Mouse (Mus musculus) neural tube, embryonic 12.5 days (tissue): ENCODE measurements around the gene Amigo1. TPM values are rescaled to one million over a fixed set of nuclear protein-coding genes. Genes with fewer than 3 reads are reported as not detected.
A peak's percentile ranks its signal among the peaks of the same experiment; 100 is the strongest.

Source experiments
- ATAC-seq: fragments of 200-750 bp; cut with Nextera tagmentation; 2 replicates; pipeline ENCODE4 v1.8.0; 2017; ENCODE audit warnings: low read depth, mild to moderate bottlenecking, moderate TSS enrichment, moderate library complexity; ENCODE audit not compliant: low FRiP score
- H3K27ac ChIP-seq: fragments of 300-500 bp; sonication (generic); 2 replicates; pipeline ENCODE4 v1.5.1; 2016
- H3K27me3 ChIP-seq: fragments of 300-500 bp; sonication (generic); replicated peaks from 2 replicates; pipeline ENCODE4 v1.6.1; 2016; ENCODE audit warnings: mild to moderate bottlenecking
- H3K36me3 ChIP-seq: fragments of 300-500 bp; sonication (generic); 2 replicates; pipeline ENCODE4 v1.6.1; 2016; ENCODE audit warnings: mild to moderate bottlenecking
- H3K4me1 ChIP-seq: fragments of 300-500 bp; sonication (generic); 2 replicates; pipeline ENCODE4 v1.6.1; 2016
- H3K4me2 ChIP-seq: fragments of 300-500 bp; sonication (generic); replicated peaks from 2 replicates; pipeline ENCODE4 v1.6.1; 2016; ENCODE audit warnings: mild to moderate bottlenecking
- H3K4me3 ChIP-seq: fragments of 300-500 bp; sonication (generic); 2 replicates; pipeline ENCODE4 v1.5.1; 2016
- H3K9ac ChIP-seq: fragments of 300-500 bp; sonication (generic); 2 replicates; pipeline ENCODE4 v1.6.1; 2016; ENCODE audit warnings: mild to moderate bottlenecking
- H3K9me3 ChIP-seq: fragments of 300-500 bp; sonication (generic); 2 replicates; pipeline ENCODE4 v1.6.1; 2016; ENCODE audit warnings: mild to moderate bottlenecking
- WGBS: fragments of 180-500 bp; shearing (Covaris S2); methylation state at CpG from one replicate; pipeline ENCODE4 v1.1.7; 2016; 5-methylcytosine and 5-hydroxymethylcytosine counted together
- polyA plus RNA-seq: library from polyadenylated mRNA; unstranded; fragments of >200 nt; fragmentation: Nextera tagmentation; extraction: Ambion mirVana; gene quantifications from 2 replicates; pipeline ENCODE4 v1.2.1, GENCODE M21; 2016

Amigo1 gene
- polyA plus RNA-seq, 1 experiment from 2014 or later: 20.0 TPM

GRCm38 (mm10) chr3:108203621-108204325 is 17.6 kb downstream of the Amigo1 start:
- H3K27ac ChIP-seq: no peak overlapping the region
- WGBS: 84% methylated on average over 11 of the region's 11 CpGs
- H3K4me3 ChIP-seq: no peak overlapping the region
- H3K9me3 ChIP-seq: no peaks in the 10 kb centered on the region
- no peak overlapping the region for H3K9ac ChIP-seq
- no peaks in the 10 kb centered on the region for H3K27me3 ChIP-seq
- no peak for ATAC-seq
- H3K4me2 ChIP-seq: no peak overlapping the region
- peaks cover 73% of the 10 kb centered on the region for H3K36me3 ChIP-seq
- H3K4me1 ChIP-seq: peaks cover 43% of the 10 kb centered on the region

GRCm38 (mm10) chr3:108204470-108204869 is 18.3 kb downstream of the Amigo1 start:
- WGBS: 88% methylated on average over 11 of the region's 11 CpGs
- H3K27ac ChIP-seq: no peak overlapping the region
- no peak overlapping the region for H3K4me3 ChIP-seq
- H3K27me3 ChIP-seq: no peaks in the 10 kb centered on the region
- H3K9ac ChIP-seq: no peak overlapping the region
- no peak for ATAC-seq
- H3K36me3 ChIP-seq: peaks cover 66% of the 10 kb centered on the region
- H3K9me3 ChIP-seq: no peaks in the 10 kb centered on the region
- H3K4me1 ChIP-seq: peaks cover 50% of the 10 kb centered on the region
- no peak overlapping the region for H3K4me2 ChIP-seq

- Histone ChIP-seq H3K4me3 (no peak overlapping the region), H3K36me3 (peaks cover 66% of the 10 kb centered on the region), H3K4me2 (no peak overlapping the region), H3K9me3 (no peaks in the 10 kb centered on the region), H3K9ac (no peak overlapping the region), H3K4me1 (peaks cover 44% of the 10 kb centered on the region), H3K27ac (no peak overlapping the region), H3K27me3 (no peaks in the 10 kb centered on the region)
- ATAC-seq: no peak
- WGBS: 90% methylated on average over 8 of the region's 8 CpGs
Measured at GRCm38 (mm10) chr3:108205601-108206000, 19.5 kb downstream of the Amigo1 start.

- H3K4me1 ChIP-seq: peaks cover 33% of the 10 kb centered on the region
- H3K4me3 ChIP-seq: no peak overlapping the region
- no peak for ATAC-seq
- no peaks in the 10 kb centered on the region for H3K9me3 ChIP-seq
- peaks cover 63% of the 10 kb centered on the region for H3K36me3 ChIP-seq
- no peak overlapping the region for H3K27ac ChIP-seq
- no peaks in the 10 kb centered on the region for H3K27me3 ChIP-seq
- H3K4me2 ChIP-seq: no peak overlapping the region
- no peak overlapping the region for H3K9ac ChIP-seq
- WGBS: 90% methylated on average over 15 of the region's 15 CpGs
Measured at GRCm38 (mm10) chr3:108206731-108207375, 20.7 kb downstream of the Amigo1 start.

GRCm38 (mm10) chr3:108209001-108209400 is 22.9 kb downstream of the Amigo1 start:
- Histone ChIP-seq H3K9me3 (no peaks in the 10 kb centered on the region), H3K9ac (peak overlapping the region; percentile 83), H3K27ac (no peak overlapping the region), H3K4me1 (peaks cover 22% of the 10 kb centered on the region), H3K4me3 (peak overlapping the region; percentile 65), H3K4me2 (peak overlapping the region; percentile 81), H3K36me3 (peaks cover 43% of the 10 kb centered on the region), H3K27me3 (no peaks in the 10 kb centered on the region)
- WGBS: 68% methylated on average over 3 of the region's 3 CpGs
- ATAC-seq: no peak

- H3K4me2 ChIP-seq: peak overlapping the region; percentile 81
- peak overlapping the region; percentile 65 for H3K4me3 ChIP-seq
- H3K27ac ChIP-seq: peak overlapping the region; percentile 81; the same call in 1 of the 2 replicates
- H3K36me3 ChIP-seq: peaks cover 39% of the 10 kb centered on the region
- H3K9ac ChIP-seq: peak overlapping the region; percentile 83
- peak; percentile 1 for ATAC-seq
- no peaks in the 10 kb centered on the region for H3K9me3 ChIP-seq
- H3K27me3 ChIP-seq: no peaks in the 10 kb centered on the region
- peaks cover 20% of the 10 kb centered on the region for H3K4me1 ChIP-seq
- 10% methylated on average over 8 of the region's 8 CpGs for WGBS
Measured at GRCm38 (mm10) chr3:108209536-108209935, 23.4 kb downstream of the Amigo1 start.

GRCm38 (mm10) chr3:108209946-108210770 is 24.0 kb downstream of the Amigo1 start:
- WGBS: under 1% methylated on average over 71 of the region's 72 CpGs
- Histone ChIP-seq H3K4me2 (peak overlapping the region; percentile 81), H3K4me1 (peaks cover 20% of the 10 kb centered on the region), H3K27me3 (no peaks in the 10 kb centered on the region), H3K36me3 (peaks cover 32% of the 10 kb centered on the region), H3K9ac (peak overlapping the region; percentile 83), H3K9me3 (no peaks in the 10 kb centered on the region), H3K4me3 (peak overlapping the region; percentile 65), H3K27ac (peak overlapping the region; percentile 81)
- ATAC-seq: peak; percentile 96

GRCm38 (mm10) chr3:108210771-108211139 is 24.6 kb downstream of the Amigo1 start, which contains the start of gene Atxn7l2:
TSS of gene Atxn7l2 (minus strand) at chr3:108210934.
- Histone ChIP-seq H3K4me3 (peak within 1 kb of the TSS; percentile 65), H3K9me3 (no peaks in the 10 kb centered on the region), H3K27me3 (no peaks in the 10 kb centered on the region), H3K9ac (peak within 1 kb of the TSS; percentile 83), H3K4me1 (peaks cover 20% of the 10 kb centered on the region), H3K4me2 (peak within 1 kb of the TSS; percentile 81), H3K27ac (peak within 1 kb of the TSS; percentile 81), H3K36me3 (peaks cover 26% of the 10 kb centered on the region)
- ATAC-seq: peak; percentile 90
- WGBS: under 1% methylated on average over 14 of the region's 14 CpGs

- Histone ChIP-seq H3K9me3 (no peaks in the 10 kb centered on the region), H3K4me1 (peaks cover 20% of the 10 kb centered on the region), H3K36me3 (peaks cover 15% of the 10 kb centered on the region), H3K27ac (no peak overlapping the region), H3K4me3 (no peak overlapping the region), H3K9ac (no peak overlapping the region), H3K4me2 (peak overlapping the region; percentile 81; the same call in 1 of the 2 replicates), H3K27me3 (no peaks in the 10 kb centered on the region)
- ATAC-seq: no peak
- WGBS: 81% methylated on average over 6 of the region's 6 CpGs
Measured at GRCm38 (mm10) chr3:108211845-108212244, 25.7 kb downstream of the Amigo1 start.

GRCm38 (mm10) chr3:108212406-108212805 is 26.3 kb downstream of the Amigo1 start:
- Histone ChIP-seq H3K36me3 (peaks cover 10% of the 10 kb centered on the region), H3K4me1 (peaks cover 20% of the 10 kb centered on the region), H3K9ac (no peak overlapping the region), H3K9me3 (no peaks in the 10 kb centered on the region), H3K4me2 (no peak overlapping the region), H3K4me3 (no peak overlapping the region), H3K27ac (no peak overlapping the region), H3K27me3 (no peaks in the 10 kb centered on the region)
- WGBS: 87% methylated on average over 8 of the region's 8 CpGs
- no peak for ATAC-seq

- Histone ChIP-seq H3K4me2 (no peak overlapping the region), H3K9ac (no peak overlapping the region), H3K27ac (no peak overlapping the region), H3K9me3 (no peaks in the 10 kb centered on the region), H3K4me1 (no peaks in the 10 kb centered on the region), H3K36me3 (no peaks in the 10 kb centered on the region), H3K27me3 (no peaks in the 10 kb centered on the region), H3K4me3 (no peak overlapping the region)
- WGBS: 19% methylated on average over 5 of the region's 5 CpGs
- ATAC-seq: no peak
Measured at GRCm38 (mm10) chr3:108214734-108215133, 28.6 kb downstream of the Amigo1 start.

- Histone ChIP-seq H3K9ac (no peak overlapping the region), H3K4me3 (no peak overlapping the region), H3K36me3 (no peaks in the 10 kb centered on the region), H3K27ac (no peak overlapping the region), H3K9me3 (no peaks in the 10 kb centered on the region), H3K27me3 (peaks cover 23% of the 10 kb centered on the region), H3K4me1 (no peaks in the 10 kb centered on the region), H3K4me2 (no peak overlapping the region)
- 82% methylated on average over 3 of the region's 3 CpGs for WGBS
- no peak for ATAC-seq
Measured at GRCm38 (mm10) chr3:108220661-108221060, 34.5 kb downstream of the Amigo1 start.
